Mouse (Mus musculus) common myeloid progenitor, adult 5-6 weeks (primary cell): ENCODE measurements around the gene Flcn. TPM values are rescaled to one million over a fixed set of nuclear protein-coding genes. Genes with fewer than 3 reads are reported as not detected.

Experiments
- total RNA-seq: library from RNA; stranded (forward); fragments of 200-1000, 187-1606 nt; gene quantifications from 2 replicates; pipeline ENCODE4 v1.2.3, GENCODE M21; 2017

Gene Flcn
- total RNA-seq, 1 experiment from 2014 or later = 18.0 TPM

Other genes starting within 250 kb of the Flcn start
- not detected in 2 replicates for gene Olfr222, start 233.8 kb downstream of the Flcn start, total RNA-seq
- not detected in 2 replicates for gene Olfr223, start 216.7 kb downstream of the Flcn start, total RNA-seq
- gene Mprip, start 148.7 kb downstream of the Flcn start, total RNA-seq = 88.3 and 101 TPM in 2 replicates
- gene Pld6, start 22.4 kb downstream of the Flcn start, total RNA-seq = 2.6 and 3.2 TPM in 2 replicates
- 17.2 and 20.0 TPM in 2 replicates for gene Nt5m, start 29.4 kb upstream of the Flcn start, total RNA-seq
- 202 and 227 TPM in 2 replicates for gene Cops3, start 29.8 kb upstream of the Flcn start, total RNA-seq
- gene Med9, start 138.2 kb upstream of the Flcn start, total RNA-seq = 28.1 and 29.6 TPM in 2 replicates
- gene Rasd1, start 154.9 kb upstream of the Flcn start, total RNA-seq = 0.91 and 1.2 TPM in 2 replicates
- gene Pemt, start 236.5 kb upstream of the Flcn start, total RNA-seq = 0.92 and 5.6 TPM in 2 replicates